Mouse (Mus musculus): ENCODE results near the gene Tecr. TPM values are rescaled to one million over a fixed set of nuclear protein-coding genes. Genes with fewer than 3 reads are reported as not detected.
"Not testable (repeated sequence)": the region's sequence is repeated elsewhere in the genome, so short reads cannot be mapped to it uniquely, and the experiment has no call there.

The Tecr gene
- polyA plus RNA-seq, 1 experiment from 2014 or later: 550 TPM

- no peak for ATAC-seq (replicated peaks; ENCODE audit: low FRiP score)
- WGBS: 96% methylated on average over 10 of the region's 10 CpGs
- Histone ChIP-seq H3K27ac (ENCODE audit: low read depth, low read length) (no peak overlapping the region), H3K4me3 (ENCODE audit: low read depth, low read length) (peak overlapping the region; percentile 79), H3K9me3 (ENCODE audit: control insufficient read depth, low read length) (no peaks in the 10 kb centered on the region), H3K9ac (ENCODE audit: low read length) (peak overlapping the region; percentile 74; the same call in 1 of the 2 replicates), H3K27me3 (ENCODE audit: control insufficient read depth, insufficient read depth, low read length) (no peaks in the 10 kb centered on the region), H3K4me1 (replicated peaks; ENCODE audit: control insufficient read depth, insufficient read depth, low read length) (peaks cover 5% of the 10 kb centered on the region), H3K4me2 (ENCODE audit: low read depth, low read length, severe bottlenecking) (peak overlapping the region; percentile 82), H3K36me3 (ENCODE audit: control insufficient read depth, insufficient read depth, low read length) (peaks cover 18% of the 10 kb centered on the region)
- DNase-seq (ENCODE audit: low spot score): peak; percentile 44
These were observed 1.9 kb upstream of the Tecr start for GRCm38 (mm10) chr8:83609547-83610180.

GRCm38 (mm10) chr8:83609086-83609485 is 1.3 kb upstream of the Tecr start:
- Histone ChIP-seq H3K36me3 (ENCODE audit: control insufficient read depth, insufficient read depth, low read length) (peaks cover 18% of the 10 kb centered on the region), H3K4me1 (replicated peaks; ENCODE audit: control insufficient read depth, insufficient read depth, low read length) (peaks cover 5% of the 10 kb centered on the region), H3K4me2 (ENCODE audit: low read depth, low read length, severe bottlenecking) (peak overlapping the region; percentile 82), H3K27ac (ENCODE audit: low read depth, low read length) (no peak overlapping the region), H3K9me3 (ENCODE audit: control insufficient read depth, low read length) (no peaks in the 10 kb centered on the region), H3K9ac (ENCODE audit: low read length) (peak overlapping the region; percentile 74), H3K27me3 (ENCODE audit: control insufficient read depth, insufficient read depth, low read length) (no peaks in the 10 kb centered on the region), H3K4me3 (ENCODE audit: low read depth, low read length) (peak overlapping the region; percentile 79)
- 38% methylated on average over 9 of the region's 9 CpGs for WGBS
- DNase-seq (ENCODE audit: low spot score) (peak; percentile 41), ATAC-seq (replicated peaks; ENCODE audit: low FRiP score) (no peak)

- Histone ChIP-seq H3K4me2 (ENCODE audit: low read depth, low read length, severe bottlenecking) (peak overlapping the region; percentile 82), H3K9me3 (ENCODE audit: control insufficient read depth, low read length) (no peaks in the 10 kb centered on the region), H3K4me3 (ENCODE audit: low read depth, low read length) (peak overlapping the region; percentile 79), H3K36me3 (ENCODE audit: control insufficient read depth, insufficient read depth, low read length) (peaks cover 16% of the 10 kb centered on the region), H3K27me3 (ENCODE audit: control insufficient read depth, insufficient read depth, low read length) (no peaks in the 10 kb centered on the region), H3K4me1 (replicated peaks; ENCODE audit: control insufficient read depth, insufficient read depth, low read length) (peaks cover 5% of the 10 kb centered on the region), H3K9ac (ENCODE audit: low read length) (peak overlapping the region; percentile 74), H3K27ac (ENCODE audit: low read depth, low read length) (peak overlapping the region; percentile 89)
- 0% methylated on average over 51 of the region's 51 CpGs for WGBS
- ATAC-seq (replicated peaks; ENCODE audit: low FRiP score) (peak; percentile 73), DNase-seq (ENCODE audit: low spot score) (peak; percentile 88)
These were observed 643 bp upstream of the Tecr start for GRCm38 (mm10) chr8:83608398-83608829.

- H3K36me3 ChIP-seq (ENCODE audit: control insufficient read depth, insufficient read depth, low read length): no peaks in the 10 kb centered on the region
- H3K27me3 ChIP-seq (ENCODE audit: control insufficient read depth, insufficient read depth, low read length): no peaks in the 10 kb centered on the region; the same call in 1 of the 2 replicates
- H3K9ac ChIP-seq (ENCODE audit: low read length): no peak overlapping the region
- no peak overlapping the region for H3K4me2 ChIP-seq (ENCODE audit: low read depth, low read length, severe bottlenecking)
- no peaks in the 10 kb centered on the region for H3K9me3 ChIP-seq (ENCODE audit: control insufficient read depth, low read length)
- 83% methylated on average over 2 of the region's 2 CpGs for WGBS
- H3K4me3 ChIP-seq (ENCODE audit: low read depth, low read length): no peak overlapping the region
- DNase-seq (ENCODE audit: low spot score) (no peak), ATAC-seq (replicated peaks; ENCODE audit: low FRiP score) (no peak)
- 0 out of 2 replicates have a peak, but pooled peaks cover 3% of the 10 kb centered on the region for H3K4me1 ChIP-seq (replicated peaks; ENCODE audit: control insufficient read depth, insufficient read depth, low read length)
- no peak overlapping the region for H3K27ac ChIP-seq (ENCODE audit: low read depth, low read length)
These were observed 5.1 kb downstream of the Tecr start for GRCm38 (mm10) chr8:83602650-83603029.

- no peak overlapping the region for H3K9ac ChIP-seq (ENCODE audit: low read length)
- H3K4me1 ChIP-seq (replicated peaks; ENCODE audit: control insufficient read depth, insufficient read depth, low read length): 0 out of 2 replicates have a peak, but pooled peaks cover 3% of the 10 kb centered on the region
- H3K4me2 ChIP-seq (ENCODE audit: low read depth, low read length, severe bottlenecking): no peak overlapping the region
- ATAC-seq (replicated peaks; ENCODE audit: low FRiP score) (no peak), DNase-seq (ENCODE audit: low spot score) (no peak)
- H3K36me3 ChIP-seq (ENCODE audit: control insufficient read depth, insufficient read depth, low read length): no peaks in the 10 kb centered on the region
- no peaks in the 10 kb centered on the region for H3K9me3 ChIP-seq (ENCODE audit: control insufficient read depth, low read length)
- no peaks in the 10 kb centered on the region; the same call in 1 of the 2 replicates for H3K27me3 ChIP-seq (ENCODE audit: control insufficient read depth, insufficient read depth, low read length)
- no peak overlapping the region for H3K27ac ChIP-seq (ENCODE audit: low read depth, low read length)
- no peak overlapping the region for H3K4me3 ChIP-seq (ENCODE audit: low read depth, low read length)
These were observed 8.0 kb downstream of the Tecr start for GRCm38 (mm10) chr8:83599814-83600213.

- Histone ChIP-seq H3K36me3 (ENCODE audit: control insufficient read depth, insufficient read depth, low read length) (no peaks in the 10 kb centered on the region), H3K4me3 (ENCODE audit: low read depth, low read length) (no peak overlapping the region), H3K27me3 (ENCODE audit: control insufficient read depth, insufficient read depth, low read length) (no peaks in the 10 kb centered on the region; the same call in 1 of the 2 replicates), H3K4me2 (ENCODE audit: low read depth, low read length, severe bottlenecking) (no peak overlapping the region), H3K27ac (ENCODE audit: low read depth, low read length) (no peak overlapping the region), H3K4me1 (replicated peaks; ENCODE audit: control insufficient read depth, insufficient read depth, low read length) (0 out of 2 replicates have a peak, but pooled peaks cover 3% of the 10 kb centered on the region), H3K9me3 (ENCODE audit: control insufficient read depth, low read length) (no peaks in the 10 kb centered on the region), H3K9ac (ENCODE audit: low read length) (no peak overlapping the region)
- no peak for DNase-seq (ENCODE audit: low spot score)
- WGBS: 0% methylated on average over 1 of the region's 1 CpGs
- ATAC-seq (replicated peaks; ENCODE audit: low FRiP score): no peak
These were observed 9.6 kb downstream of the Tecr start for GRCm38 (mm10) chr8:83598146-83598545.

GRCm38 (mm10) chr8:83596369-83596768 is 11.4 kb downstream of the Tecr start:
- Histone ChIP-seq H3K4me1 (replicated peaks; ENCODE audit: control insufficient read depth, insufficient read depth, low read length) (peaks cover 3% of the 10 kb centered on the region; the same call in 1 of the 2 replicates), H3K4me3 (ENCODE audit: low read depth, low read length) (no peak overlapping the region), H3K27me3 (ENCODE audit: control insufficient read depth, insufficient read depth, low read length) (no peaks in the 10 kb centered on the region), H3K36me3 (ENCODE audit: control insufficient read depth, insufficient read depth, low read length) (no peaks in the 10 kb centered on the region), H3K9me3 (ENCODE audit: control insufficient read depth, low read length) (no peaks in the 10 kb centered on the region), H3K27ac (ENCODE audit: low read depth, low read length) (no peak overlapping the region), H3K4me2 (ENCODE audit: low read depth, low read length, severe bottlenecking) (no peak overlapping the region), H3K9ac (ENCODE audit: low read length) (no peak overlapping the region)
- 19% methylated on average over 3 of the region's 3 CpGs for WGBS
- ATAC-seq (replicated peaks; ENCODE audit: low FRiP score) (no peak), DNase-seq (ENCODE audit: low spot score) (no peak)

- H3K4me1 ChIP-seq (replicated peaks; ENCODE audit: control insufficient read depth, insufficient read depth, low read length); ATAC-seq (replicated peaks; ENCODE audit: low FRiP score); H3K27me3 ChIP-seq (ENCODE audit: control insufficient read depth, insufficient read depth, low read length); H3K9me3 ChIP-seq (ENCODE audit: control insufficient read depth, low read length); DNase-seq (ENCODE audit: low spot score); H3K36me3 ChIP-seq (ENCODE audit: control insufficient read depth, insufficient read depth, low read length): not testable (repeated sequence)
- Histone ChIP-seq H3K4me3 (ENCODE audit: low read depth, low read length) (peak overlapping the region; percentile 87; the same call in 1 of the 2 replicates), H3K4me2 (ENCODE audit: low read depth, low read length, severe bottlenecking) (peak overlapping the region; percentile 52), H3K27ac (ENCODE audit: low read depth, low read length) (peak overlapping the region; percentile 84; the same call in 1 of the 2 replicates), H3K9ac (ENCODE audit: low read length) (peak overlapping the region; percentile 55)
- WGBS: 64% methylated on average over 3 of the region's 3 CpGs
These were observed 12.8 kb downstream of the Tecr start for GRCm38 (mm10) chr8:83595050-83595345.

Data from forebrain, embryonic 11.5 days (tissue).